Mouse (Mus musculus) skeletal muscle tissue, adult 2 months (tissue): Measurements from ENCODE around the gene Cst3.

Source experiments
- DNase-seq: peaks from one replicate; pipeline ENCODE4 v3.0.0-alpha.2; 2012; ENCODE audit warnings: low read depth, low spot score

Cst3 gene

DNA sequence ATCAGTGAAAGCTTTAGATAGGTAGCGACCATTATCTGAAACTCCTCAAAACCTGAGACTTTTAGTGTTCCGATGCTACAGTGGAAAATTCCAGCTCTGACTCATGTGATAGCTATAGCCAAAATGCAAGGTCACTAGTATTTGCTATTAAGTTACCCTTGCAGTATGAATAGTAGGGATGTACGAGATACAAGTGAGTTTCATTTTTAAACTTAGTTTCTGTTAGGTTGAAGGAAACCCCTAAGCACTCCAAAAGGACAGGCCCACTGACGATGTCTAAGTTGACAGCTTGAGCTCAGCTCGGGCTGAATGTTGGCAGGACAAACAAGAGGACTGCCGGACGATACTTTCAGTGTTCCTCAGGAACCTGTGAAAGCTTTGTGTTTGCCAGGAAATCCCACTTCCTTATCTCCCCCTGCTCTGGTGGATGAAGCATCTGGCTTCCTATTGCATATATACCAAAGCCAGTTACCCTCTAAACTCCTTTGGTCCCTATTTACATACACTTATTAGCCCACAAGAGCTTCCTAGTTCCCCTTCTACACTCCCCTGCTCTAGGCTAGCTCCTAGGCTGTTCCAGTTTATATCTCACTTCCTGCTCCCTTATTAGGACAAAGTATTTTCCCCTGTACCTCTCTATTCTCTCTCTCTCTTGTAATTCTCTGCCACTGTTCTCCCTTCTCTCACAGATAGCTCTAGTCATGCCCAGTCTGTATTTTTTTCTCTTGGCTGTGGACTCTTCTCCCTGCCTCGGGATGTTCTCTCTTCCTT lies 18.7 kb downstream of the Cst3 start:
- no peak for DNase-seq

DNA sequence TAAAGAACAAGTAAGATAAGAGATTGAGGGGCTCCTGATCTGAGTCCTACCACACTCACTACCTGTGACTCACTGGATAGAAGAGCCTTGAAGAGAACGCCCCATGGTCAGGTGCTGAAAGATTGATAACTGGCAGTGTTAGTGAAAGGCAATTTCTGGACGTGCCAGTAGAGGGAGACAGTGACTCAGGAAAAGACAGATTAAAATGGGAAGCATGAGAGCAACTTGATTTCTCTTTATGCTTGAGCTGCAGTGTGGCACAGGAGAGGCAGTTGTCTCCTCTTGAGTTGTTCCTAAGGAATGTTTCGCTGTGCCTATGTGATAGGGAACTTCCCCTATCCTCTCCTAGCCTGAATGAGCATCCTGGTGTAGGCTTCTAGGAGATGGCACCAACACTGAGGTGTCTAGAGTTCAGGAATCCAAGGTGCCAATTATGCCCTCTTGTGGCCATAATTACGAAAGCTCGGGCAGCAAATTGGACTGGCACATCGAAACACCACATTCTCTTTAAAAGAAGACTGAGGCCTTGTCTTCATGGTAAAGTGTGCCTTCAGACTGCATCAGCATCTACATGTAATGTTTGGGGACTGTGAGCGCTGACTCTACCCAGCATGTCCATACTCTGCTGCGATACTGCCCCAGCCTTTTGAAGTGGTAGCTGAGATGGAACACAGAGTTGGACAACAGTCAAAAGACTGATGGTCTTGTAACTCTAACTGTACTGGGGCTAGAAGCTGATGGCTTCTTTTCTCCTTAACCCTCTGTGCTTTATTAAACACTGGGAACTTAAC lies 24.2 kb downstream of the Cst3 start:
- peak; percentile 45 for DNase-seq

DNA sequence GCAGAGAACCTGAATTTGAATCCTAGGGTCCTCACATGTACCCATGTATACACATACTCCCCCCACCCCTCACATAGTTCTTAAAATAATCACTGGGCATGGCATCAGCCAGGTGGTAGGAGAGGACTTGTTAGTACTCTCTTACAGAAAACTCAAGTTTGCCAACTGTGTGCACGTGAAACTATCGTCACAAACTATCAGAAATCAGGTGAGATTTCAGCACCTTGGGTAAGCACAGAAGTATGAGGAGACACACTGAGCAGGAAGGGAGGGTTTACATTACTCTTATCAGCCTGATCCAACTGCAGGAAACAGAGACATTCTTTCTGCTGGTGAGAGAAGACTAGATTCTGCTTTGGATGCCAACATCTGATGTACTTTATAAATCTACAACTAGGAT lies 36.3 kb downstream of the Cst3 start:
- no peak for DNase-seq

DNA sequence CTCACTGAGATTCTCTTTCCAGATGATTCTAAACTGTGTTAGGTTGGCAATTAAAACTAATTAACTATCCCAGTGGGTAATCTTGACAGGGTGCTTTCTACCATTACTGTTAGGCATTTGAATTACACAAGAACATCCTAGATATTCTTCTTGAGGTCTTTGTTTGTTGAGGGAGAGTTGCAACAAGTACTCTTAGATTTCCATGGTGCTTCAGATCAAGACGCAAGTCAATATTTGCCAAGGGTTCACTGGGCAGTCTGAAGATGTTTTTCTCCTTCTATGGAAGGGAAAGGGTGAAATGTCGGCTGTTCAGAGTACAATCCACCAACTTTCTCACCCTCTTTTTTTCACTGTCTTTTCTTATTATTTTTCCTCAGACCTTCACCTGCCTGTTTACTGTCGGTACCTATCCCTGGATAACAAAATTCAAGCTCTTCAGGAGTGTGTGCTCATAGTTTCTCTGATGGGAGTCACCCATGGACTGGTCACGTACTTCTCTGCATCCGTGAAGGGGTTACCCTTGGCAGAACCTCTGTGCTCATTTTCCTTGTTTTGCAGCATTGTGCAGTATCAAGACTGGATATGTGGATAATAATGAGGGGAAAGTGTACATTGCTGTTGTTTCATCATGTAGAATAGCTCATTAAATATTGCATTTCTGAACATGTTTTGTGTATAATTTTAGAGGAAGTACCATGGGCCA lies 37.3 kb downstream of the Cst3 start:
- DNase-seq = no peak

DNA sequence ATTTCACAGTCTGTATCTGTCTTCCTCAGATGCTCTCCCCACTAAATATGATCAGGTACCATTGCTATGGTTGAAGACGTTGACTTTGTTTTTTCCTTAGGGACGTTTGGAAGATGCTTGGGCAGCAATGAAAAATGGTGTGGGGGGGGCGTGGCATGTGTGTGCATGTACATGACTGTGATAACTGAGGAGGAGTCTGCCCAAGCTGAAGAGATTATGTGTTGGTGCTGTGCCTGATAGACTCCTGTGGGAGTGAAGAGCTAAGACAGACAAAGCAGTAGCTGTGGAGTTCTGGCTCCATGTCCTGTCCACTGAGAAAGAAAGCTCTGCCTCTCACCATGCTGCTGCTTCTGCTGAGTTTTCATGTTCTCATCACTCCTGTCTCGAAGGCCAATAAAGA lies 40.6 kb downstream of the Cst3 start, which contains the start of gene Cst9:
TSS of gene Cst9 (plus strand) at position 236 of the 400 bp plus-strand sequence.
- no peak for DNase-seq

GRCm38 (mm10) chr2:148825986-148826385 lies 49.5 kb downstream of the Cst3 start:
- no peak for DNase-seq
